Mouse (Mus musculus): ENCODE measurements around the gene Lmod3. TPM values are rescaled to one million over a fixed set of nuclear protein-coding genes. Genes with fewer than 3 reads are reported as not detected.

The Lmod3 gene
- not detected for polyA plus RNA-seq (2015; fragmentation: Illumina TruSeq; extraction: RNeasy Lipid Tissue Mini Kit (QIAGEN cat#74804); ENCODE audit: insufficient read depth, low read depth, low replicate concordance)

GRCm38 (mm10) chr6:97252711-97253221 lies at the start of gene Lmod3:
Lmod3 (minus strand) TSS chr6:97252759.

GRCm38 (mm10) chr6:97210191-97210961 lies 42.2 kb downstream of the Lmod3 start, which contains the start of gene Arl6ip5:
Arl6ip5 (plus strand) TSS chr6:97210689.

GRCm38 (mm10) chr6:97205439-97205885 lies 47.1 kb downstream of the Lmod3 start, which contains the start of gene Uba3:
Uba3 (minus strand) TSS chr6:97205647.

Other genes with a start within 250 kb of the Lmod3 start
- not detected for gene Fam19a4, start 192.3 kb downstream of the Lmod3 start, polyA plus RNA-seq (2015; fragmentation: Illumina TruSeq; extraction: RNeasy Lipid Tissue Mini Kit (QIAGEN cat#74804); ENCODE audit: insufficient read depth, low read depth, low replicate concordance)
- 10.0 TPM for gene Eogt, start 103.6 kb downstream of the Lmod3 start, polyA plus RNA-seq (2015; fragmentation: Illumina TruSeq; extraction: RNeasy Lipid Tissue Mini Kit (QIAGEN cat#74804); ENCODE audit: insufficient read depth, low read depth, low replicate concordance)
- 4.6 TPM for gene Tmf1, start 73.6 kb downstream of the Lmod3 start, polyA plus RNA-seq (2015; fragmentation: Illumina TruSeq; extraction: RNeasy Lipid Tissue Mini Kit (QIAGEN cat#74804); ENCODE audit: insufficient read depth, low read depth, low replicate concordance)
- 9.0 TPM for gene Uba3, start 47.1 kb downstream of the Lmod3 start, polyA plus RNA-seq (2015; fragmentation: Illumina TruSeq; extraction: RNeasy Lipid Tissue Mini Kit (QIAGEN cat#74804); ENCODE audit: insufficient read depth, low read depth, low replicate concordance)
- 23.4 TPM for gene Arl6ip5, start 42.1 kb downstream of the Lmod3 start, polyA plus RNA-seq (2015; fragmentation: Illumina TruSeq; extraction: RNeasy Lipid Tissue Mini Kit (QIAGEN cat#74804); ENCODE audit: insufficient read depth, low read depth, low replicate concordance)